Mouse (Mus musculus) heart, adult 2 months (tissue): ENCODE results near the gene Arhgap31.

Source experiments
- CTCF ChIP-seq: fragments of 200-600 bp; IDR thresholded peaks from 2 replicates; pipeline ENCODE4 v1.8.1; 2022; ENCODE audit warnings: antibody characterized with exemption, mild to moderate bottlenecking, moderate library complexity
- POLR2A ChIP-seq: fragments of 200-500 bp; IDR thresholded peaks from 2 replicates; pipeline ENCODE4 v1.6.1; 2011; ENCODE audit warnings: mild to moderate bottlenecking, low read depth, low read length, control low read depth; ENCODE audit not compliant: insufficient read depth

GRCm38 (mm10) chr16:38758104-38758861, 45.2 kb upstream of the Arhgap31 start:
- TF ChIP-seq CTCF (peak; percentile 56), POLR2A (no peak)
